Mouse (Mus musculus): Measurements from ENCODE around the gene Dscam. TPM values are rescaled to one million over a fixed set of nuclear protein-coding genes. Genes with fewer than 3 reads are reported as not detected.
A peak's percentile ranks its signal among the peaks of the same experiment; 100 is the strongest.

Dscam gene
- polyA plus RNA-seq, 1 experiment from 2014 or later, result 0.81 TPM

DNA sequence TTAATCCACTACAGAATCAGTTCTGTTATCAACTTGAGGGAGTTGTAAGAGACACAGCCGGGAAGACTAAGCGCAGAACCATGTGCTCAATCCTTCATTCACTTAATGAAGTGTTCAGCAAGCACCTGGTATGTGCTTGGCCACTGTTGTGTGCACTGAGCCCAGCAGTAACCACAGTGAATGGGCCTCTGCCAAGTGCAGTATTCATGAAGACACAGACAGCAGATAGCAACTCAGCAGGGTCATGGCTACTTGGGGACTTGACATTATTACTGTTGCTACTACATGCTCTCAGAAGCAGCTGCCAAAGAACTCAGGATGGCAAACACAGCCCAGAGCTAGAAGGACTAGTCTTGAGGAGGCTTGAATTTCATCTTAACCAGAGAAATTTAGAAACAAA is 367.9 kb downstream of the Dscam start:
- Histone ChIP-seq H3K4me3 (ENCODE audit: low read depth, low read length) (no peak overlapping the region), H3K4me2 (ENCODE audit: low read depth, low read length) (no peak overlapping the region), H3K27ac (replicated peaks; ENCODE audit: low read depth, low read length) (no peak overlapping the region), H3K9ac (replicated peaks; ENCODE audit: low read length) (no peak overlapping the region), H3K36me3 (replicated peaks; ENCODE audit: control insufficient read depth, insufficient read depth, low read depth, low read length) (no peaks in the 10 kb centered on the region), H3K9me3 (replicated peaks; ENCODE audit: control insufficient read depth, low read length) (no peaks in the 10 kb centered on the region), H3K4me1 (ENCODE audit: control insufficient read depth, insufficient read depth, low read length) (no peaks in the 10 kb centered on the region), H3K27me3 (ENCODE audit: control insufficient read depth, insufficient read depth, low read length) (no peaks in the 10 kb centered on the region)
- 89% methylated on average over 2 of the region's 2 CpGs for WGBS
- DNase-seq (ENCODE audit: low spot score) (no peak), ATAC-seq (replicated peaks; ENCODE audit: insufficient number of reproducible peaks, low FRiP score, low TSS enrichment, low read depth) (no peak)

DNA sequence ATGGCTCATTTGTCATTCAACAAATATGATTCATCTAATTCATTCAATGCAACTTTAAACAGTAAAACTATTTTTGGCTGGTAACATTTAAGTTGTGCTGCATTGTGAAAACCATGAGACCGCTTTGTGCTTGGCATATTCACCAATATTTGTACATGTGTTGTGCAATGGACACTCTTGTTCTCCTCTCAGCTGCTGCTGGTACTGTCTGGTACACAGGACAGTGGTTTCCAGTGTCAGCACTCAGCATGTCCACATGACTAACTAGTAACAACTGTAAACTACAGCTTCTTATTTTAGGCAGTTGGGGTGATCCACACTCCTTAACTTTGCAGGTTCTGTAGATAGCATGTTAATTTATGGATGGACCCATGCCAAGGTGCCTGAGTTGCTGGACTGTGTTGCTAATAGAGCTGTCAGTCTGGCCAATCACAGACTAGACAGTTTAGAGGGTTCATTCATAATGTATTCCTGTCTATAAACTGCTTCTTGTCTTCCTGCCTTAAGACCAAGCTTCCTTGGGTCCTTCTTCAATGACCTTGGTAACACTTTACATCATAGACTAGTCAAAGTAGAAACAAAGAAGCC is 368.8 kb downstream of the Dscam start:
- no peak overlapping the region for H3K4me2 ChIP-seq (ENCODE audit: low read depth, low read length)
- no peak overlapping the region for H3K9ac ChIP-seq (replicated peaks; ENCODE audit: low read length)
- 87% methylated on average over 1 of the region's 1 CpGs for WGBS
- DNase-seq (ENCODE audit: low spot score) (no peak), ATAC-seq (replicated peaks; ENCODE audit: insufficient number of reproducible peaks, low FRiP score, low TSS enrichment, low read depth) (no peak)
- H3K9me3 ChIP-seq (replicated peaks; ENCODE audit: control insufficient read depth, low read length), result no peaks in the 10 kb centered on the region
- no peaks in the 10 kb centered on the region for H3K27me3 ChIP-seq (ENCODE audit: control insufficient read depth, insufficient read depth, low read length)
- H3K4me3 ChIP-seq (ENCODE audit: low read depth, low read length), result no peak overlapping the region
- no peak overlapping the region for H3K27ac ChIP-seq (replicated peaks; ENCODE audit: low read depth, low read length)
- H3K36me3 ChIP-seq (replicated peaks; ENCODE audit: control insufficient read depth, insufficient read depth, low read depth, low read length), result no peaks in the 10 kb centered on the region
- H3K4me1 ChIP-seq (ENCODE audit: control insufficient read depth, insufficient read depth, low read length), result no peaks in the 10 kb centered on the region

DNA sequence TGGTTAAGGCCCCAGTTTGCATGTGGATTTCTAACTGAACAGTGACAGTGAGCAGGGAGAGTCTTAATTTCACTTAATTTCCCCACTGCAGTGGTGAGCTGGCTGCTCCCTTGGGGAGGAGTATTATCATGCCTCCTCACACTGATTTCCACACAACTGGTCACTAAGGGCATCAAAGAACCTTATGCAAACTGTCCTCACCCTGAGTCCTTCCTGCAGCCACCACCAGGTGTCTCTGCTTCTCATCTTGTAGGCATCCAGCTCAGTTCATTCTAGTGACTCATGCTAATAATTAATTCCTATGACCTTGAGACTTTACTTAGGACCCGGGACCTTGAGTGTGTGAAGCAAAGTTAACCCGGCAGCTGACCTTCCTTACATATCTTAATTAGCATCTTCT is 375.1 kb downstream of the Dscam start:
- H3K9ac ChIP-seq (replicated peaks; ENCODE audit: low read length), result no peak overlapping the region
- H3K4me2 ChIP-seq (ENCODE audit: low read depth, low read length), result no peak overlapping the region
- WGBS, result 24% methylated on average over 2 of the region's 2 CpGs
- no peaks in the 10 kb centered on the region for H3K4me1 ChIP-seq (ENCODE audit: control insufficient read depth, insufficient read depth, low read length)
- no peak overlapping the region for H3K27ac ChIP-seq (replicated peaks; ENCODE audit: low read depth, low read length)
- peak; percentile 44 for DNase-seq (ENCODE audit: low spot score)
- no peak for ATAC-seq (replicated peaks; ENCODE audit: insufficient number of reproducible peaks, low FRiP score, low TSS enrichment, low read depth)
- H3K4me3 ChIP-seq (ENCODE audit: low read depth, low read length), result no peak overlapping the region
- H3K9me3 ChIP-seq (replicated peaks; ENCODE audit: control insufficient read depth, low read length), result no peaks in the 10 kb centered on the region
- H3K36me3 ChIP-seq (replicated peaks; ENCODE audit: control insufficient read depth, insufficient read depth, low read depth, low read length), result no peaks in the 10 kb centered on the region
- no peaks in the 10 kb centered on the region for H3K27me3 ChIP-seq (ENCODE audit: control insufficient read depth, insufficient read depth, low read length)

DNA sequence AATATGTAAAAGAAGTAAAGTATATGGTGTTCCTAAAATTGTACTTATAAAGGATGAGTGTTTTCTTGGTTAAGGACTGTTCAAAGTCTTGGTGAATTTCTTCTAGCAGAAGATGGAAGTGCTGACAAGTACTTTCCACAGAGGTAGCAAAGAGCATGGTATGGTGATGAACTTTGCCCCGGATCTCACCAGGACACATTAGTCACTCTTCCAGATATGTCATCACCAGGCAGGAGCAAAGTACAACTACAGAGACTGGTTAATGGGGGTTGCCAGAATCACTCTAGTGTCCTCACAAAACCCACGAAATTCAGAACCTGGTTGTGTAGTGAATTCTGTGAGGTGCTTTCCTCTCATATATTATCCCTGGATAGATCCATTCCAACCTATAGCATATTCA is 379.2 kb downstream of the Dscam start:
- H3K4me3 ChIP-seq (ENCODE audit: low read depth, low read length), result no peak overlapping the region
- H3K36me3 ChIP-seq (replicated peaks; ENCODE audit: control insufficient read depth, insufficient read depth, low read depth, low read length), result no peaks in the 10 kb centered on the region
- no peak overlapping the region for H3K4me2 ChIP-seq (ENCODE audit: low read depth, low read length)
- H3K9ac ChIP-seq (replicated peaks; ENCODE audit: low read length), result no peak overlapping the region
- no peaks in the 10 kb centered on the region for H3K9me3 ChIP-seq (replicated peaks; ENCODE audit: control insufficient read depth, low read length)
- H3K4me1 ChIP-seq (ENCODE audit: control insufficient read depth, insufficient read depth, low read length), result no peaks in the 10 kb centered on the region
- H3K27ac ChIP-seq (replicated peaks; ENCODE audit: low read depth, low read length), result no peak overlapping the region
- ATAC-seq (replicated peaks; ENCODE audit: insufficient number of reproducible peaks, low FRiP score, low TSS enrichment, low read depth), result no peak
- no peak for DNase-seq (ENCODE audit: low spot score)
- no peaks in the 10 kb centered on the region for H3K27me3 ChIP-seq (ENCODE audit: control insufficient read depth, insufficient read depth, low read length)
- 67% methylated on average over 2 of the region's 2 CpGs for WGBS

DNA sequence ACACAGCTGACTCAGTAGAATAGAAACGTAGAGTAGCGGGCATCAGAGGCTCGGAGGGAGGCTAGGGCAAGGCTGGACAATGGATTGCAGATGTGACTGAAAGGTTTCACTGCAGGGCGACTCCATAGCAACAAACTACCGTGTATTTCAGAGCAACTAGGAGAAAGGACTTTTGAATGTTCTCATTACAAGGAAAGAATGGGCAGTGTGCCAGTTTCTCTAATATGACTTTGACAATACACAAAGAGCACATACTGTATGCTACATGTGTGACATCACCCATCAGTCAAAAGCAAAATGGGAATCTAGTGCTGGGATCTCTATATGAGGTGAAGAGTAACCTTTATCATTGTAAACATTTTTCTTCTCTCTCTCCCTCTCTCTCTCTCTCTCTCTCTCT is 382.3 kb downstream of the Dscam start:
- 64% methylated on average over 5 of the region's 5 CpGs for WGBS
- H3K9me3 ChIP-seq (replicated peaks; ENCODE audit: control insufficient read depth, low read length), result no peaks in the 10 kb centered on the region
- DNase-seq (ENCODE audit: low spot score), result no peak
- no peak overlapping the region for H3K4me3 ChIP-seq (ENCODE audit: low read depth, low read length)
- no peaks in the 10 kb centered on the region for H3K4me1 ChIP-seq (ENCODE audit: control insufficient read depth, insufficient read depth, low read length)
- H3K9ac ChIP-seq (replicated peaks; ENCODE audit: low read length), result no peak overlapping the region
- no peak overlapping the region for H3K4me2 ChIP-seq (ENCODE audit: low read depth, low read length)
- no peaks in the 10 kb centered on the region for H3K36me3 ChIP-seq (replicated peaks; ENCODE audit: control insufficient read depth, insufficient read depth, low read depth, low read length)
- H3K27me3 ChIP-seq (ENCODE audit: control insufficient read depth, insufficient read depth, low read length), result no peaks in the 10 kb centered on the region
- no peak for ATAC-seq (replicated peaks; ENCODE audit: insufficient number of reproducible peaks, low FRiP score, low TSS enrichment, low read depth)
- H3K27ac ChIP-seq (replicated peaks; ENCODE audit: low read depth, low read length), result no peak overlapping the region

DNA sequence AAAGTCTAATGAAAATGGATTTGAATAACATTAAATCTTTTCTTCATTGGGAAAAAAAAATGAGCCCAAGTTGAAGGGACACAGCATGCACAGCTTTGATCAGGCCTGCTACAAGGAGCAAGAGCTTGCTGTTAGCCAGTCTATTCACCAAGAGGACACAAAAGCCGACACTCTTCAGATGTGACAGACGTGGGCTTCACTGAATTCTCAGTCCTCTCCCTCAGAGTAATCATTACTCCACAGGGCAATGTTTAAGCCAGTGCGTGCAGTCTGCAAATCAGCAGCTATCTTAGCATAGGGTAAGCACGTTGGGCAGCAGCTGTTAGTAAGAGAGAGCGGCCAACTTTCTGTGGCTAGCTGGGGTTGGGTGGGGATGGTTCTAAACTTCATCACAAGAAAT is 391.5 kb downstream of the Dscam start:
- Histone ChIP-seq H3K4me3 (ENCODE audit: low read depth, low read length) (no peak overlapping the region), H3K36me3 (replicated peaks; ENCODE audit: control insufficient read depth, insufficient read depth, low read depth, low read length) (no peaks in the 10 kb centered on the region), H3K4me1 (ENCODE audit: control insufficient read depth, insufficient read depth, low read length) (no peaks in the 10 kb centered on the region), H3K9ac (replicated peaks; ENCODE audit: low read length) (no peak overlapping the region), H3K27ac (replicated peaks; ENCODE audit: low read depth, low read length) (no peak overlapping the region), H3K27me3 (ENCODE audit: control insufficient read depth, insufficient read depth, low read length) (no peaks in the 10 kb centered on the region), H3K4me2 (ENCODE audit: low read depth, low read length) (no peak overlapping the region), H3K9me3 (replicated peaks; ENCODE audit: control insufficient read depth, low read length) (no peaks in the 10 kb centered on the region)
- WGBS, result 64% methylated on average over 5 of the region's 5 CpGs
- ATAC-seq (replicated peaks; ENCODE audit: insufficient number of reproducible peaks, low FRiP score, low TSS enrichment, low read depth), result no peak
- DNase-seq (ENCODE audit: low spot score), result no peak

DNA sequence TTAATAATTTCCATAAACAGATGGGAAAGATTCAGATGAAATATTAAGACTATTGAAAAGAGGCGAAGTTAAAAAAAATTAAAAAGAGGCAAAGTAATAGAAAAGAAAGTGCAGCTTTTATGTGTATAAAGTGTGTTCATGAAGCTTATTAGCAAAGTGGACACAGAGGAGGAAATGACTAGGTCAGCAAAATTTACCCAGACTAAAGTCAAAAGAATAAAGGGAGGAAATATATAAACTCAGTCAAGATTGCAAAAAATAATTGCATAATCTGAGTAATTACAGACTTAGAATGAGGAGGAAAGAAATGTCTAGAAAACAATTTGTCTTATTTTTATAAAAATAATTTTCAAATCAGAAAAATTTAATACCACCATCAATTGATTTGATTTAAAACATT is 396.3 kb downstream of the Dscam start:
- DNase-seq (ENCODE audit: low spot score), result no peak
- Histone ChIP-seq H3K27ac (replicated peaks; ENCODE audit: low read depth, low read length) (no peak overlapping the region), H3K4me1 (ENCODE audit: control insufficient read depth, insufficient read depth, low read length) (no peaks in the 10 kb centered on the region), H3K4me2 (ENCODE audit: low read depth, low read length) (no peak overlapping the region), H3K36me3 (replicated peaks; ENCODE audit: control insufficient read depth, insufficient read depth, low read depth, low read length) (no peaks in the 10 kb centered on the region), H3K9me3 (replicated peaks; ENCODE audit: control insufficient read depth, low read length) (no peaks in the 10 kb centered on the region), H3K27me3 (ENCODE audit: control insufficient read depth, insufficient read depth, low read length) (no peaks in the 10 kb centered on the region), H3K4me3 (ENCODE audit: low read depth, low read length) (no peak overlapping the region), H3K9ac (replicated peaks; ENCODE audit: low read length) (no peak overlapping the region)
- 74% methylated on average over 1 of the region's 1 CpGs for WGBS
- ATAC-seq (replicated peaks; ENCODE audit: insufficient number of reproducible peaks, low FRiP score, low TSS enrichment, low read depth), result no peak

DNA sequence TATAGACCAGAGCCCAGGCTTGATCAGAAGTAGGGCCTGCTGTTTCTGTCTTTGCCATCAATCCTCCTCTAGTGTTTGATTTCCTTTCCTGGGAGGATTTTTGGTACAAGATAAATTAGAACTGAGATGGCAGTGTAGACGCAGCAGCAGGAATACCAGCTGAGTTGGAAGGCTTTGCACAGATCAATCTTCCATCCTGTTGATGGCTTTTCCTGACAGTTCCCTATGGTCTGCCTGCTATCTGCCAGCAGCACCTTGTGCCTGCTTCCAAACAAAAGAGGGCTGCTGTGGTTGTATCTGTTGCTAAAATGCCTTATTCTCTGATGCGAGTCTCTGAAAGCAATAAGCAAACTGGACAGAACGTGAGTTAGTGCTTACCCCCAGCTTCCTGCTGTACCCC is 402.6 kb downstream of the Dscam start:
- Histone ChIP-seq H3K36me3 (replicated peaks; ENCODE audit: control insufficient read depth, insufficient read depth, low read depth, low read length) (no peaks in the 10 kb centered on the region), H3K9ac (replicated peaks; ENCODE audit: low read length) (no peak overlapping the region), H3K4me2 (ENCODE audit: low read depth, low read length) (no peak overlapping the region), H3K4me1 (ENCODE audit: control insufficient read depth, insufficient read depth, low read length) (no peaks in the 10 kb centered on the region), H3K27ac (replicated peaks; ENCODE audit: low read depth, low read length) (no peak overlapping the region), H3K4me3 (ENCODE audit: low read depth, low read length) (no peak overlapping the region), H3K27me3 (ENCODE audit: control insufficient read depth, insufficient read depth, low read length) (no peaks in the 10 kb centered on the region), H3K9me3 (replicated peaks; ENCODE audit: control insufficient read depth, low read length) (no peaks in the 10 kb centered on the region)
- WGBS, result 72% methylated on average over 3 of the region's 3 CpGs
- DNase-seq (ENCODE audit: low spot score) (no peak), ATAC-seq (replicated peaks; ENCODE audit: insufficient number of reproducible peaks, low FRiP score, low TSS enrichment, low read depth) (no peak)
